Mouse (Mus musculus): Measurements from ENCODE around the gene Sumf1. TPM values are rescaled to one million over a fixed set of nuclear protein-coding genes. Genes with fewer than 3 reads are reported as not detected.

Sumf1 gene
- 65.4 TPM for polyA plus RNA-seq (2021)

- peak; percentile 65 for ATAC-seq
- TF ChIP-seq CTCF (IDR thresholded peaks at IDR 0.05) = no peak
- POLR2A ChIA-PET = interaction anchor here (0.8 to 1.0 kb wide), 2 partner anchors 29 to 31 kb away, joined by 3 to 6 read pairs; no protein-coding TSS in a partner anchor
- H3K27me3 ChIP-seq = peaks cover 5% of the 10 kb centered on the region
- DNase-seq (ENCODE audit: low read depth, low spot score) = peak; percentile 66
- in situ Hi-C loops (cut with MboI; ENCODE audit: low pct_unique_long_range_greater_than_20kb) = no loop called here
- CTCF ChIA-PET = interaction anchor here (0.8 to 2.1 kb wide), 3 partner anchors 10 to 87 kb away, joined by 3 to 5 read pairs (median 3); no protein-coding TSS in a partner anchor
These were observed at the start of gene Sumf1 for GRCm38 (mm10) chr6:108184847-108185684. TSS of gene Sumf1 (minus strand) at chr6:108185582.

DNA sequence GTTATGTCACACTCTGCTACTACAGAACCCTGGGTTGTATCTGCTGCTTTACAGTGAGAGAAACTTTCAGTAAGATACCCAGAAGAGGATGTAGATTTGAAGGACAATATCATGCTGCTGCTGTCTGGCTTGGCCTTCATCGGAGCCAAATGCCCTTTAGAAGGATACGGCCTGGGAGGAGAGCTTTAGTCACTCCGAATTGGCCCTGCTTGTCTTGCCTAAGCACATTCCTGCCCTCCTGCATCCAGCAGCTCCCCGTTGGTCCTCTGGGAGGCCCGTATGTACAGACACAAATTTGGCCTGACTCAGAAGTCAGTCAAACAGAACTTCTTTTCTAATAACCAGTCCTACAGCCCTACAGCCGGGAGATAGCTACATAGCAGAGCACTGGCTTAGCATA, 49.2 kb upstream of the Sumf1 start:
- POLR2A ChIA-PET = interaction anchor here (1.2 kb wide), 1 partner anchor 21 kb away, joined by 3 read pairs; the partner anchor contains the start of gene Itpr1
- no peak for DNase-seq (ENCODE audit: low read depth, low spot score)
- CTCF ChIA-PET = no interaction called here
- H3K27me3 ChIP-seq = no peaks in the 10 kb centered on the region
- no peak for TF ChIP-seq CTCF (IDR thresholded peaks at IDR 0.05)
- in situ Hi-C loops (cut with MboI; ENCODE audit: low pct_unique_long_range_greater_than_20kb) = no loop called here
- peak; percentile 93 for ATAC-seq

DNA sequence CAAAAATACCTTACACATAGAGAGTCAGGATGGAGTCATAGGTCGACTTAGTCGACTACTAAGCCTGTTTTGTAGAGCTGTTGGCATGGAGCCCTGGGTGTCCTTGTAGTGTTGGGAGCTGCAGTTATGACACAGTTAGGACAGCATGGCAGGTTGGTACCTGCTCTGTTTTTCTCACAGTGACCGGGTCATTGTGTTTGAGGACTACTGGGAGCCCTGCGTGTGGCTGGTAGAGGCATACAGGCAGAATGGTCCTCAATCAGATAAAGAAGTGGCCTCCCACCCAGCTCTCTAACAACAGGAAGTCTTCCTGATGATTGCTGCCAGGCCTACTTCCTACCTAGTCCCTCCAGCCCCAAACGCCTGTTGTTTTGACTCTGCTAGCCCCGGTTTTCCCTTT, 47.7 kb upstream of the Sumf1 start:
- in situ Hi-C loops (cut with MboI; ENCODE audit: low pct_unique_long_range_greater_than_20kb) = no loop called here
- CTCF ChIA-PET = interaction anchor here (1.6 to 2.9 kb wide), 2 partner anchors 9 to 20 kb away, joined by 8 to 10 read pairs; partner anchors contain the start of gene Itpr1
- no peaks in the 10 kb centered on the region for H3K27me3 ChIP-seq
- no peak for ATAC-seq
- POLR2A ChIA-PET = interaction anchor here (0.6 kb wide), 1 partner anchor 10 kb away, joined by 4 read pairs; no protein-coding TSS in a partner anchor
- no peak for TF ChIP-seq CTCF (IDR thresholded peaks at IDR 0.05)
- no peak for DNase-seq (ENCODE audit: low read depth, low spot score)

- no peak for DNase-seq (ENCODE audit: low read depth, low spot score)
- no peak for ATAC-seq
- TF ChIP-seq CTCF (IDR thresholded peaks at IDR 0.05) = no peak
- ChIA-PET POLR2A (interaction anchor here (0.9 to 1.1 kb wide), 2 partner anchors 15 to 18 kb away, joined by 3 to 4 read pairs; no protein-coding TSS in a partner anchor), CTCF (interaction anchor here (1.5 to 2.9 kb wide), 3 partner anchors 10 to 134 kb away, joined by 5 to 10 read pairs (median 8); partner anchors contain the start of gene Itpr1)
- in situ Hi-C loops (cut with MboI; ENCODE audit: low pct_unique_long_range_greater_than_20kb) = no loop called here
- no peaks in the 10 kb centered on the region for H3K27me3 ChIP-seq
These were observed 46.7 kb upstream of the Sumf1 start for GRCm38 (mm10) chr6:108231892-108232710.

- no peak for ATAC-seq
- CTCF ChIA-PET = interaction anchor here (1.5 to 2.9 kb wide), 2 partner anchors 18 to 132 kb away, joined by 5 to 8 read pairs; partner anchors contain the start of gene Itpr1
- TF ChIP-seq CTCF (IDR thresholded peaks at IDR 0.05) = no peak
- H3K27me3 ChIP-seq = no peaks in the 10 kb centered on the region
- POLR2A ChIA-PET = no interaction called here
- in situ Hi-C loops (cut with MboI; ENCODE audit: low pct_unique_long_range_greater_than_20kb) = no loop called here
- DNase-seq (ENCODE audit: low read depth, low spot score) = no peak
These were observed 45.2 kb upstream of the Sumf1 start for GRCm38 (mm10) chr6:108230608-108231007.

DNA sequence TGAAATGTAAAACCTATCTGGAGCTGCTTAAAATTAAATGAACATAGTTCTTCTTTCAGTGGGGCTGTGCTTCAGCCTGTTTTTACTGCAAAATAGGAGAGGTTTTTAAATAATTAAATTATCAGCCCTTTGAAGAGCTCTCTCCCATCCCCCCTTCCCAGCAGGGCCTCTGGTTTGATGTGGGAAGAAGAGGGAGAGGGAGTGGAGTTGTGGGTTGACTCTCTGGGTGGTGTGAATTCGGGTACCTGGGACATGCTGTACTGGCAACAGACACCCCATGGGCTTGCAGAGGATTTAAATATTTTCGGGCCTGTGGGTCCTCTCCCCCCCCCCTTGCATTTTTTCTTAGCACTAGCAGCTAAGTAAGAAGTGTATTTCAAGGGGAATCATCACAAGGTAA, 43.2 kb upstream of the Sumf1 start:
- ATAC-seq (no peak), DNase-seq (ENCODE audit: low read depth, low spot score) (no peak)
- POLR2A ChIA-PET = interaction anchor here (0.6 to 1.2 kb wide), 4 partner anchors 14 to 111 kb away, joined by 3 to 7 read pairs (median 3); no protein-coding TSS in a partner anchor
- in situ Hi-C loops (cut with MboI; ENCODE audit: low pct_unique_long_range_greater_than_20kb) = no loop called here
- TF ChIP-seq CTCF (IDR thresholded peaks at IDR 0.05) = no peak
- CTCF ChIA-PET = interaction anchor here (1.3 to 1.6 kb wide), 2 partner anchors 12 to 130 kb away, joined by 4 read pairs; no protein-coding TSS in a partner anchor
- H3K27me3 ChIP-seq = no peaks in the 10 kb centered on the region

GRCm38 (mm10) chr6:108228048-108228447, 42.7 kb upstream of the Sumf1 start:
- TF ChIP-seq CTCF (IDR thresholded peaks at IDR 0.05) = no peak
- H3K27me3 ChIP-seq = no peaks in the 10 kb centered on the region
- ATAC-seq (no peak), DNase-seq (ENCODE audit: low read depth, low spot score) (no peak)
- in situ Hi-C loops (cut with MboI; ENCODE audit: low pct_unique_long_range_greater_than_20kb) = no loop called here
- POLR2A ChIA-PET = interaction anchor here (0.6 to 0.7 kb wide), 2 partner anchors 14 to 89 kb away, joined by 3 to 7 read pairs; no protein-coding TSS in a partner anchor
- CTCF ChIA-PET = interaction anchor here (1.3 to 1.6 kb wide), 3 partner anchors 12 to 130 kb away, joined by 4 read pairs; no protein-coding TSS in a partner anchor

GRCm38 (mm10) chr6:108227461-108227860, 42.1 kb upstream of the Sumf1 start:
- ATAC-seq = no peak
- no peaks in the 10 kb centered on the region for H3K27me3 ChIP-seq
- TF ChIP-seq CTCF (IDR thresholded peaks at IDR 0.05) = no peak
- DNase-seq (ENCODE audit: low read depth, low spot score) = no peak
- POLR2A ChIA-PET = interaction anchor here (0.7 kb wide), 1 partner anchor 13 kb away, joined by 3 read pairs; no protein-coding TSS in a partner anchor
- in situ Hi-C loops (cut with MboI; ENCODE audit: low pct_unique_long_range_greater_than_20kb) = no loop called here
- CTCF ChIA-PET = interaction anchor here (1.3 to 1.6 kb wide), 2 partner anchors 11 to 129 kb away, joined by 4 read pairs; no protein-coding TSS in a partner anchor

DNA sequence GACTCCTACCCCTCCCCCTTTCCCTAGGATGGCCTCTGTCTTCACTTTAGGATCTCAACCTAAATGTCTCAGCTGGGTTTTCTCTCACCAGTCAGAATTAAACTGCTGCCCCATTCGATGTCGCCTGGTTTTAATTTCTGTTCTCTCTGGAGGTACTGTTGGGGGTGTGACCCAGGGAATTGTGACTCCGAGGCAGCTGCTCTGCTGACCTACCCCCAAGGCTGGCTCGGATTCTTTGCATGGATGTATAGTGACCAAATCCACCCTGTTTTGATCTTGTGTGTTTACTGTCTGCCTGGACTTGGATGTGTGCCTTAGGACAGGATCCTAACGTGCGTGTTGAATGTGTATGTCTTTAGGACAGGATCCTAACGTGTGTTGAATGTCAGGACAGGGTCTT, 40.8 kb upstream of the Sumf1 start:
- in situ Hi-C loops (cut with MboI; ENCODE audit: low pct_unique_long_range_greater_than_20kb) = no loop called here
- no peak for TF ChIP-seq CTCF (IDR thresholded peaks at IDR 0.05)
- POLR2A ChIA-PET = no interaction called here

DNA sequence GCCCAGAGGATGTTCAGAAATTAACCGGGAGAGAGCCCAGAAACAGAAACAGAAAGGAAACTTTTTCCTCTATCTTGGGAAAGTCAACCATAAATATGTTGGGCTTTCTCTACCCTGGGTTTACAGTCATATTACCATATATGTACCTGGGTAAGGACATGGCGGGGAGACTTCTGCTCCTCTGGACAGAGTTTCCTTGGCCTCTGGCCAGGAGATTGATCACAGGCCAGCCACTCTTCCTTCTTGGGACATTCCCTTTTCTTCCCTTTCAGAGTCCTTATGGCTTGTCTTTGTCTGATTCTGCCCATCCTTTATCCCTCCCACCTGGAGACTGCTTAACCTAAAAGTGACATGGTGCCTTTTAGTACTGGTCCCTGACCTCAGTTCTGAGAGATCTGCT, 39.6 kb upstream of the Sumf1 start:
- CTCF ChIA-PET = no interaction called here
- in situ Hi-C loops (cut with MboI; ENCODE audit: low pct_unique_long_range_greater_than_20kb) = no loop called here
- no peak for DNase-seq (ENCODE audit: low read depth, low spot score)
- ATAC-seq = no peak
- H3K27me3 ChIP-seq = no peaks in the 10 kb centered on the region
- TF ChIP-seq CTCF (IDR thresholded peaks at IDR 0.05) = no peak
- POLR2A ChIA-PET = interaction anchor here (2.8 kb wide), 1 partner anchor 12 kb away, joined by 8 read pairs; the partner anchor contains the start of gene Itpr1

More for the DNA sequence above, 40.8 kb upstream of the Sumf1 start:
- ATAC-seq (peak; percentile 75), DNase-seq (ENCODE audit: low read depth, low spot score) (peak; percentile 35)
- CTCF ChIA-PET = no interaction called here
- H3K27me3 ChIP-seq = no peaks in the 10 kb centered on the region
